Mouse (Mus musculus) kidney, adult 8-10 months (tissue): Measurements from ENCODE around the gene Ncapd2.
"Not testable (repeated sequence)": the region's sequence is repeated elsewhere in the genome, so short reads cannot be mapped to it uniquely, and the experiment has no call there.

ENCODE experiments used
- DNase-seq, 2 experiments: peaks; one replicate each; pipeline ENCODE4 v3.0.0; 2022

Ncapd2 gene

GRCm38 (mm10) chr6:125164672-125165327 lies 26.7 kb downstream of the Ncapd2 start:
- DNase-seq, result peak; percentile 56 to 67

GRCm38 (mm10) chr6:125163801-125164657 lies 27.5 kb downstream of the Ncapd2 start:
- peak; percentile 88 to 90 for DNase-seq

- DNase-seq, result not testable (repeated sequence)
Observed at GRCm38 (mm10) chr6:125162615-125163305, 28.7 kb downstream of the Ncapd2 start.

GRCm38 (mm10) chr6:125161971-125162370 lies 29.5 kb downstream of the Ncapd2 start:
- peak; percentile 56 to 65 for DNase-seq

GRCm38 (mm10) chr6:125160854-125161760 lies 30.4 kb downstream of the Ncapd2 start:
- DNase-seq, result peak; percentile 69 to 70

- no peak for DNase-seq
Observed at GRCm38 (mm10) chr6:125160558-125160853, 31.0 kb downstream of the Ncapd2 start.

- DNase-seq, result no peak
Observed at GRCm38 (mm10) chr6:125159773-125160557, 31.5 kb downstream of the Ncapd2 start.

GRCm38 (mm10) chr6:125158944-125159492 lies 32.5 kb downstream of the Ncapd2 start:
- no peak for DNase-seq

- peak in 1 of 2 experiments; percentile 31 for DNase-seq
Observed at GRCm38 (mm10) chr6:125156903-125157614, 34.4 kb downstream of the Ncapd2 start.

- no peak for DNase-seq
Observed at GRCm38 (mm10) chr6:125156491-125156890, 35.0 kb downstream of the Ncapd2 start.

GRCm38 (mm10) chr6:125155262-125155661 lies 36.2 kb downstream of the Ncapd2 start:
- DNase-seq, result no peak

GRCm38 (mm10) chr6:125154550-125154949 lies 37.0 kb downstream of the Ncapd2 start:
- no peak for DNase-seq

GRCm38 (mm10) chr6:125153682-125154081 lies 37.8 kb downstream of the Ncapd2 start:
- DNase-seq, result no peak

GRCm38 (mm10) chr6:125153018-125153389 lies 38.5 kb downstream of the Ncapd2 start:
- DNase-seq, result no peak

- DNase-seq, result no peak
Observed at GRCm38 (mm10) chr6:125152212-125153017, 39.1 kb downstream of the Ncapd2 start.

GRCm38 (mm10) chr6:125149569-125149950 lies 41.9 kb downstream of the Ncapd2 start:
- DNase-seq, result no peak

GRCm38 (mm10) chr6:125148926-125149568 lies 42.5 kb downstream of the Ncapd2 start:
- peak; percentile 59 to 66 for DNase-seq

GRCm38 (mm10) chr6:125148251-125148925 lies 43.1 kb downstream of the Ncapd2 start:
- peak in 1 of 2 experiments; percentile 38 for DNase-seq

GRCm38 (mm10) chr6:125147329-125147728 lies 44.2 kb downstream of the Ncapd2 start:
- DNase-seq, result no peak
